Comparison of ENCODE assay signal across 22 mouse cellular contexts in genomic region chr10:4522116-4522515, GRCm38 (mm10). TPM values are rescaled to one million over a fixed set of nuclear protein-coding genes. Genes with fewer than 3 reads are reported as not detected.
DNase-seq lines count a peak whose midpoint lies in the region; ATAC-seq and TF ChIP-seq lines count a peak whose summit lies in the region.
"Had no signal": no experiment of that assay in that cellular context is flagged by ENCODE, and none has a peak within 500 bp of the region (broad histone marks: within the 10 kb centered on the region; RNA-seq: fewer than 3 reads in every experiment).

No protein-coding gene starts in this region.

- no peak for TF ChIP-seq POLR2A in heart, adult 2 months (IDR thresholded peaks at IDR 0.05; ENCODE audit: insufficient read depth, low read depth, low read length)

- H3K9ac ChIP-seq in heart, adult 2 months (ENCODE audit: low read depth, low read length) = no peak overlapping the region
- no peak overlapping the region for H3K9ac ChIP-seq in lung, postnatal 0 days (replicated peaks; ENCODE audit: low read depth)
- H3K9ac ChIP-seq in forebrain, embryonic 13.5 days = no peak overlapping the region
- H3K9ac ChIP-seq: embryonic facial prominence, embryonic 13.5 days; heart, embryonic 13.5 days; midbrain, embryonic 12.5 days had no signal

- no peaks in the 10 kb centered on the region for H3K4me1 ChIP-seq in heart, adult 2 months (ENCODE audit: control insufficient read depth, insufficient read depth, low read length)
- no peaks in the 10 kb centered on the region for H3K4me1 ChIP-seq in lung, postnatal 0 days (ENCODE audit: insufficient read depth, low read depth, low read length)
- H3K4me1 ChIP-seq in forebrain, embryonic 13.5 days = no peaks in the 10 kb centered on the region
- H3K4me1 ChIP-seq: embryonic facial prominence, embryonic 13.5 days; heart, embryonic 13.5 days; midbrain, embryonic 12.5 days had no signal

- no peaks in the 10 kb centered on the region for H3K36me3 ChIP-seq in heart, adult 2 months (ENCODE audit: control insufficient read depth, insufficient read depth, low read length)
- no peaks in the 10 kb centered on the region for H3K36me3 ChIP-seq in lung, postnatal 0 days (ENCODE audit: insufficient read depth, low read length)
- H3K36me3 ChIP-seq in splenic B cell, adult 2 months (ENCODE audit: control insufficient read depth, insufficient read depth, low read length, poor library complexity, severe bottlenecking) = no peaks in the 10 kb centered on the region
- no peaks in the 10 kb centered on the region for H3K36me3 ChIP-seq in forebrain, embryonic 13.5 days (ENCODE audit: poor library complexity, severe bottlenecking)
- H3K36me3 ChIP-seq: embryonic facial prominence, embryonic 13.5 days; heart, embryonic 13.5 days; midbrain, embryonic 12.5 days had no signal

- H3K79me2 ChIP-seq in heart, adult 2 months (replicated peaks; ENCODE audit: control insufficient read depth, insufficient read depth, low read length) = no peaks in the 10 kb centered on the region

- no peak for ATAC-seq in lung, postnatal 0 days
- ATAC-seq in forebrain, embryonic 13.5 days = no peak
- ATAC-seq: activated CD4-positive, CD25-positive, alpha-beta regulatory T cell, adult 4 months had no signal

- no peak for DNase-seq in heart, adult 2 months
- DNase-seq in heart, adult 8-10 months (ENCODE audit: low spot score) = no peak
- no peak for DNase-seq in lung, postnatal 0 days (ENCODE audit: low spot score)
- DNase-seq in lung, postnatal 25 days (ENCODE audit: low spot score) = no peak
- peak; percentile 14 for DNase-seq in WW6 (ENCODE audit: low read depth, low spot score)
- peak; percentile 8 for DNase-seq in splenic B cell, adult 2 months (ENCODE audit: low read depth, low spot score)
- no peak for DNase-seq in left cerebral cortex, adult 2 months (ENCODE audit: extremely low spot score in 1 of 2, low spot score in 2 of 2)
- DNase-seq: adrenal gland, postnatal 25 days; cerebellum, adult 2 months; gastrocnemius, postnatal 36 days; heart, postnatal 36 days; left cerebral cortex, postnatal 4 days; lung, postnatal 14 days; right cerebral cortex, postnatal 4 days had no signal

- WGBS in heart, adult 2 months = 98% methylated on average over 3 of the region's 3 CpGs
- WGBS in lung, postnatal 0 days = 93% methylated on average over 3 of the region's 3 CpGs
- WGBS in forebrain, embryonic 13.5 days = 93% methylated on average over 3 of the region's 3 CpGs

- H3K4me3 ChIP-seq in heart, adult 2 months = no peak overlapping the region
- no peak overlapping the region for H3K4me3 ChIP-seq in lung, postnatal 0 days (ENCODE audit: low read depth, low read length)
- no peak overlapping the region for H3K4me3 ChIP-seq in forebrain, embryonic 13.5 days
- no peak overlapping the region for H3K4me3 ChIP-seq in left cerebral cortex, adult 2 months
- H3K4me3 ChIP-seq: embryonic facial prominence, embryonic 13.5 days; heart, embryonic 13.5 days; midbrain, embryonic 12.5 days had no signal

- H3K27ac ChIP-seq in heart, adult 2 months = no peak overlapping the region
- H3K27ac ChIP-seq in lung, postnatal 0 days (ENCODE audit: low read length) = no peak overlapping the region
- H3K27ac ChIP-seq in forebrain, embryonic 13.5 days = no peak overlapping the region
- no peak overlapping the region for H3K27ac ChIP-seq in left cerebral cortex, adult 2 months
- H3K27ac ChIP-seq: embryonic facial prominence, embryonic 13.5 days; heart, embryonic 13.5 days; midbrain, embryonic 12.5 days had no signal

- peak; percentile 12; the same call in 1 of the 2 replicates for TF ChIP-seq CTCF in heart, adult 2 months (IDR thresholded peaks at IDR 0.05)
- TF ChIP-seq CTCF in lung, postnatal 0 days (IDR thresholded peaks at IDR 0.05) = peak; percentile 33; the same call in 1 of the 2 replicates
- no peak; the same call in 1 of the 2 replicates for TF ChIP-seq CTCF in left cerebral cortex, adult 2 months (IDR thresholded peaks at IDR 0.05)

- intact Hi-C loops in heart, adult 2 months (cut with DNase I) = no loop called here
- intact Hi-C loops in left cerebral cortex, adult 2 months (cut with DNase I) = no loop called here

- H3K4me2 ChIP-seq in lung, postnatal 0 days (replicated peaks; ENCODE audit: low read depth, low read length) = no peak overlapping the region
- no peak overlapping the region for H3K4me2 ChIP-seq in forebrain, embryonic 13.5 days
- H3K4me2 ChIP-seq: embryonic facial prominence, embryonic 13.5 days; heart, embryonic 13.5 days; liver, embryonic 11.5 days; midbrain, embryonic 12.5 days had no signal

- TF ChIP-seq EP300 in heart, adult 2 months (IDR thresholded peaks at IDR 0.05; ENCODE audit: insufficient read depth, low read depth, low read length) = no peak
- no peak for TF ChIP-seq EP300 in lung, postnatal 0 days (IDR thresholded peaks at IDR 0.05)

- H3K27me3 ChIP-seq in heart, adult 2 months (ENCODE audit: control insufficient read depth, insufficient read depth, low read length) = no peaks in the 10 kb centered on the region
- H3K27me3 ChIP-seq in lung, postnatal 0 days (replicated peaks; ENCODE audit: insufficient read depth, low read length) = no peaks in the 10 kb centered on the region
- no peaks in the 10 kb centered on the region for H3K27me3 ChIP-seq in splenic B cell, adult 2 months (ENCODE audit: control insufficient read depth, insufficient read depth, low read length, poor library complexity, severe bottlenecking)
- H3K27me3 ChIP-seq in forebrain, embryonic 13.5 days = no peaks in the 10 kb centered on the region
- H3K27me3 ChIP-seq: embryonic facial prominence, embryonic 13.5 days; heart, embryonic 13.5 days; midbrain, embryonic 12.5 days had no signal

- H3K9me3 ChIP-seq in lung, postnatal 0 days (ENCODE audit: low read length) = no peaks in the 10 kb centered on the region
- H3K9me3 ChIP-seq in forebrain, embryonic 13.5 days (replicated peaks) = 0 out of 2 replicates have a peak, but pooled peaks cover 3% of the 10 kb centered on the region
- H3K9me3 ChIP-seq: midbrain, embryonic 12.5 days had no signal

RNA-seq across cellular contexts. Expression of gene Ccdc170, which starts 39.8 kb away (rescaled TPM):
- under 1 TPM; 0.21 to 0.25 TPM for total RNA-seq in heart, adult 2 months (2021)
- 0.08 and 0.26 TPM in 2 replicates for polyA plus RNA-seq in heart, adult 2 months (2012; rRNA removed)
- under 1 TPM; 0.16 to 0.34 (median 0.23) TPM for total RNA-seq in heart, adult 8-10 months (2022)
- polyA plus RNA-seq in lung, postnatal 0 days (2015; fragmentation: Nextera tagmentation; extraction: Ambion mirVana) = 2.1 and 2.6 TPM in 2 replicates
- 0.25 and 0.45 TPM in 2 replicates for polyA plus RNA-seq in forebrain, embryonic 13.5 days (2015; fragmentation: Nextera tagmentation; extraction: Ambion mirVana)
- total RNA-seq in left cerebral cortex, adult 2 months (2021) = under 1 TPM; 0.23 to 0.26 TPM
- total RNA-seq: common myeloid progenitor, adult 5-6 weeks had no signal
- polyA plus RNA-seq: activated CD4-positive, CD25-positive, alpha-beta regulatory T cell, adult 4 months; forebrain, embryonic 11.5 days; heart, embryonic 13.5 days; liver, embryonic 11.5 days had no signal

Comparison
In these comparisons a context has a peak if more than half of its experiments do, and no peak if none do; other contexts are left out.
1. DNase-seq: peak in WW6 (single experiment) and splenic B cell, adult 2 months (single experiment); none in heart, adult 2 months (0 of 2), heart, adult 8-10 months (single experiment), lung, postnatal 0 days (single experiment), lung, postnatal 25 days (single experiment) and left cerebral cortex, adult 2 months (0 of 2).